Mouse (Mus musculus): ENCODE results near the gene Cbx7. TPM values are rescaled to one million over a fixed set of nuclear protein-coding genes. Genes with fewer than 3 reads are reported as not detected.
"Not testable (repeated sequence)": the region's sequence is repeated elsewhere in the genome, so short reads cannot be mapped to it uniquely, and the experiment has no call there.

Cbx7 gene
- polyA plus RNA-seq, 2 experiments from 2014 or later = 21.9 to 30.3 TPM

DNA sequence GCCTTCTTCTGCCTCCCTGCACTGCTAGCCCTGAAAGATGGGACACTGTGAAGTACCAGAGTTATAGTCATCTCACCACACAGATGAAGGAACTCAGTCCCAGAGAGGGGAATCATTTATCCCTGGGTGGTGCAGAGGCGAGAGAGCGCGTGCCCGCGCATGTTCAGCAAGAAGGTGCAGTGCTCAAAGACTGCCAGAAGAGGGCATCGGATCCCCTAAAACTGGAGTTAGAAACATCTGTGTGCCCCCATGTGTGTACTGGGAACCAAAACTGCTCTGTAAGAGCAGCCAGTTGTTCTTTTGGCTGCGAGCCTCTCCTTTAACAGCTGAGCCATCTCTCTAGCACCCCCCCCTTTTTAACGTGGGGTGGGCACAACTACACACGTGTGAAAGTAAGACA, 24.1 kb downstream of the Cbx7 start:
- ATAC-seq = no peak

DNA sequence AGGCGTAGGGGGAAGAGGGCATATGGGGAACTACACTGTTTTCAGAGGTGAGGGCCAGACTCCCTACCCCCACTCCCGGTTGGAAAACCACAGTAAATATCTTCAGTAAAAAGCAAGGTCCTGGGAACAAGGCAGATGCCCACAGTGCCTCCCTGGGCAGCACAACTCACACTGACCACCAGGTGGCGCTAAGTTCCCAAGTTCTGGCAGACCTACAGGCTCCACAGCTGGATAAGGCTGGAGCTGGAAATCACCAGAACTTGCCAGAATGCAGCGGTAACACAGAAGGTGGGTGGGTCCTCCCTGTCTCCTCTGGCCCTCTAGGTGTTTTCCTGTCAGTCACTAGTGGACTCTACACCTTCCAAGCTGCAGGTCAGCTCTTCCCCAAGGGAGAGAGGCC, 24.9 kb downstream of the Cbx7 start:
- peak; percentile 34 for ATAC-seq

DNA sequence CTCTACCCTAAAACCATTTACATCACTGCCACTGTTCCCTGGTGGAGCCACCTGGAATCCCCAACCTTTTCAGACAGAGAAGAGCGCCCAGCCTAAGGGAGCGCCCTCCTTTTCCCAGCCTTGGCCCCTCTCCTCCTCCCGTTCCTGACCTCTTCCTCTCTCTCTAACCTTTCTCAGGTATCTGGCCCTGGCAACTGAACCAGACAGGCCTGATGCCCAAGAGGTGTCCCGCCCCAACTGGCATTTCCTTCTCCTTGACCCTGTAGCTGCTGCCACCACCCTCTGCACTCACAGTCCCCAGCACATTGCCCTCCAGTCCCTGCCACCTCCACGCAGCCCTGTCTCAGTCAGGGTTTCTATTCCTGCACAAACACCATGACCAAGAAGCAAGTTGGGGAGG, 26.0 kb downstream of the Cbx7 start:
- ATAC-seq = no peak

DNA sequence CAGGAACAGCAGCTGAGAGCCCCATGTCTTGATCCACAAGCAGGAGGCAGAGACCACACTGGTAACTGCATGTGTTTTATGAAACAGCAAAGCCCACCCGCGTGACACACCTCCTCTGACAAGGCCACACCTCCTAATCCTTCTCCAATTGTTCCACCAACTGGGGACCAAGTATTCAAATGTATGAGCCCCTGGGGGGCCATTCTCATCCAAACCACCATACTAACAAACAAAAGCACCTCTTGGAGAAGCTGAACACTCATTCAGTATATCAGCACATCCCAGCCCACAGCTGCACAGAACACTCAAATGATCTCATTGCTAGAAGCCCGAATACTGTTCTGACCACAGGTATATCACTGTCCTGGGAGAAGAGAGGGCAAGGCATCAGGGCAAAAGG, 27.3 kb downstream of the Cbx7 start:
- no peak for ATAC-seq

DNA sequence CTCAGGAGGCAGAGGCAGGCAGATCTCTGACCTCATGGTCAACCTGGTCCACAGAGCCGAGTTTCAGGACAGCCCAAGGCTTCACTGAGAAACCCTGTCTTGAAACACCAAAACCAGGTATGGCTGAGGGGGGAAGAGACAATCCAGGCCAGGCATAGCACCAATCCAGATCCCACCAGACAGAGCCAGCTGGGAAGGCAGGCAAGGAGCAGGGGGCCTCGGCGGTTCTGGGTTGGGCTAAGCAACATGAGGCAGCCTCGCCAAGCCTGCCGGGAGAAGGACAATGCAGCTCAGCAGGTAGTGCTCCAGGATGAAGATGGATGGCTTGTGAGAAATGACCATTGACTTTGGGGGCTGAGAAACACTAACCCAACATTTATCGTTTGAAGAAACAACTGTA, 28.4 kb downstream of the Cbx7 start:
- no peak for ATAC-seq

DNA sequence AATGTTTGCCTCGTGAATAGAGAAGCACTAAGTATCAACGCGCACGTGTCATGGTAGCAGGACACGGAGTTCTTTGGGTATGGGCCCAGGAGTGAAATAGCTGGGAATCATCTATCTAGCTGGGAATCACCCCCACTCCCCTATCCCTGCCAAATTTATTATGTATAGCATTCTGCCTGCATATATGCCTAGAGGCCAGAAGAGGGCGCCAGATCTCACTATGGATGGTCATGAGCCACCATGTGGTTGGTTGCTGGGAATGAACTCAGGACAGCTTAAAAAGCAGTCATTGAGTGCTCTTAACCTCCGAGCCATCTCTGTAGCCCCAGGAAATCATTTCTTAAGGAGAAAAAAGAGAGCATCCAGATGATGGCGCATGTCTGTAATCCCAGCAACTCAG, 30.0 kb downstream of the Cbx7 start:
- ATAC-seq = peak; percentile 43

DNA sequence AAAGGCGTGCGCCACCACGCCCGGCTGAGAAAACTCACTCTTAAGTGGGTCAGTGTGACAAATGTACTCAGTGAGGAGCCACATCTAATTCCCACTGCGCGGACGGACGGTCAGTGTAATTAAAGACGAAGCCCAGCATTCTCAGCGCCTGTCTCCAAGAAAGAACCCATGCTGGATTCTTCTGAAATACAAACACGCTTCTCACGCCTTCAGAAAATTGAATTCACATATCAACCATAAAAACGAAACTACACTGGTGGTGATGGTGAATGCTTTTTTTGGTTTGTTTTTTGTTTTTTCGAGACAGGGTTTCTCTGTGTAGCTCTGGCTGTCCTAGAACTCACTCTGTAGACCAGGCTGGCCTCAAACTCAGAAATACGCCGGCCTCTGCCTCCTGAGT, 31.0 kb downstream of the Cbx7 start:
- no peak for ATAC-seq

DNA sequence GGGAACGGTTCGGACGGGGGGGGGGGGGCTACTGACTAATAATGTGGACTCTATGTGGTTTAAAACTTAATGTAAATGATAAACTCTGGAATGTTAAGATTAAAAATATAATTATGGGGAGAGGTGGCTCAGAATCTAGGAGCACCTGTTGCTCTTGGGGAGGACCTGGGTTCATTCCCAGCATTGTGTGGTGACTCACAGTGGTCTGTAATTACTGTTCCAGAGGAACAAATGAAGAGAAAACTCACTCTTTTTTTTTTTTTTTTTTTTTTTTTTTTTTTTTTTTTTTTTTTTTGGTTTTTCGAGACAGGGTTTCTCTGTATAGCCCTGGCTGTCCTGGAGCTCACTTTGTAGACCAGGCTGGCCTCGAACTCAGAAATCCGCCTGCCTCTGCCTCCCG, 31.4 kb downstream of the Cbx7 start:
- ATAC-seq = not testable (repeated sequence)

DNA sequence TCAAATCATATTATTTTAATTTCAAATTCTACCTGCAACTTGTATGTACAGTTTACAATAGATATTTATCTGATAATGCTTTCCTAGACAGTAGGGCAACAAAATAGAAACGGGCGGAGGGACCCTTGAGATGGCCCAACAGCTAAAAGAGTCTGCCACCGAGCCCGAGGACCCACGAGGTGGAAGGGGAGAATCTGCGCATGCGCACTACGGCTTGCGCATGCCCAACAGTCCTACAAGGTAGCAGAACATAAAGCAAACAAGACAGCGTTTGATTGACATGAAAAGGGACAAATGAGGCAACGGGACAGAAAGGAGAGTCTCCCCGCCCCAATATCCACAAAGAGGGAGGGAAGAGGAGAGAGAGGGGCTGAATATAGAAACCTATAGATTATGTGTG, 31.9 kb downstream of the Cbx7 start:
- ATAC-seq = no peak

DNA sequence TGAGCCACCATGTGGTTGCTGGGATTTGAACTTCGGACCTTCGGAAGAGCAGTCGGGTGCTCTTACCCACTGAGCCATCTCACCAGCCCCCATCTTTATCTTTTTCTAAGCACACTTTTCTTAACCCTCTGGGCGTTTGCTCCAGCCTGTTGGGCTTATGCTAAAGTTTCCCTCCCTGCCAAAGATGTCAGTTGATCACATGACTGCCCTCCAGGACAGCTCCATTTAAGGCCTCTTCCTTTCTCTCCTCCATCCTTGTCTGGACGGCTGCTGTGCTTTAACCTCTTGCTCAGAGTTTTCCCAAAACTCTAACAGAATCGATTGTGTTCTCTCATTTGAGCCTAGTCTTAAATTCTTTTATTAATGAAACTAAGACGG, 34.6 kb downstream of the Cbx7 start:
- no peak for ATAC-seq

DNA sequence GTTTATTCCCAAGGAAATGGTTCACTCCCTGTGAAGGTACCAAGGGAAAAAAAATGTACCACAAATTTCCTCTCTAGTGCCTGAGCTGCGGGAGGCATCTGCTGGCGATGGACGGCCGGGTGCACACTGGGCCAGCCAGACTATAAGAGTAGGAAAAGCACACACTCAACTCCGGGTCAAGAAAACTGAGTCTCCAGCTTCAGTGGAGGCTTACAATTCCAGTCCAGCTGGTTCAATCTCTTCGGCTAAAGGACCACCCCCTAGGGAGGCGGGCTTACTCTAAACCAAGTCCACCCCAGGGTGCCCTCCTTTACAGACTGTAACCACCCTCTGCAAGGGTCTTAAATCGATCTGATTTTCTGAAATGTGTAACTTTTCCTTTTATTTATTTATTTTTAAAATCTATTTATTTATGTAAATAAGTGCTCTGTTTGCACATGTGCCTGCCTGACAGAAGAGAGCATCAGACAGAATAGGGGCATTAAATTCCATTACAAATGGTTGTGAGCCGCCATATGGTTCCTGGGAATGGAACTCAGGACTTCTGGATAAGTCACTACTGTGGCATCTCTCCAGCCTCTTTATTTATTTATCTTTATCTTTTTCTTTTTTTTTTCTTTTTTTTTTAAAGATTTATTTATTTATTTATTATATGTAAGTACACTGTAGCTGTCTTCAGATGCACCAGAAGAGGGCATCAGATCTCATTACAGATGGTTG, 35.1 kb downstream of the Cbx7 start:
- ATAC-seq = no peak

DNA sequence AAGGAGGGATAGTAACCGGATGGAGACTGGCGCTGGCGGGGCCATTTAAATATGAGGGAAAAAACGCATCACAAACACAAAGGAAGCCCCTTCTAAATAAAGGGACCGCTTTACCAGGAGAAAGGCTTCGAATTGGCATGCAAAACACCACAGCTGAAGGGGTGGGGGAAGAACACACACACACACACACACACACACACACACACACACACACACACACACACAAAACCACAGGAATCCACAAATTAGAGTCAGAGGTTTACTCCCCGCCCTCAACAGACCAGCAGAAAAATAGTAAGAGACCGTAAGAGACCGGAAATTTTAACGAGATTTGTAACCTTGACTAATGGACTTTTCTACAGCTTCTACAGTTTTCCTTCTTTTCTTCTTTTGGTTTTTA, 36.1 kb downstream of the Cbx7 start:
- no peak for ATAC-seq

DNA sequence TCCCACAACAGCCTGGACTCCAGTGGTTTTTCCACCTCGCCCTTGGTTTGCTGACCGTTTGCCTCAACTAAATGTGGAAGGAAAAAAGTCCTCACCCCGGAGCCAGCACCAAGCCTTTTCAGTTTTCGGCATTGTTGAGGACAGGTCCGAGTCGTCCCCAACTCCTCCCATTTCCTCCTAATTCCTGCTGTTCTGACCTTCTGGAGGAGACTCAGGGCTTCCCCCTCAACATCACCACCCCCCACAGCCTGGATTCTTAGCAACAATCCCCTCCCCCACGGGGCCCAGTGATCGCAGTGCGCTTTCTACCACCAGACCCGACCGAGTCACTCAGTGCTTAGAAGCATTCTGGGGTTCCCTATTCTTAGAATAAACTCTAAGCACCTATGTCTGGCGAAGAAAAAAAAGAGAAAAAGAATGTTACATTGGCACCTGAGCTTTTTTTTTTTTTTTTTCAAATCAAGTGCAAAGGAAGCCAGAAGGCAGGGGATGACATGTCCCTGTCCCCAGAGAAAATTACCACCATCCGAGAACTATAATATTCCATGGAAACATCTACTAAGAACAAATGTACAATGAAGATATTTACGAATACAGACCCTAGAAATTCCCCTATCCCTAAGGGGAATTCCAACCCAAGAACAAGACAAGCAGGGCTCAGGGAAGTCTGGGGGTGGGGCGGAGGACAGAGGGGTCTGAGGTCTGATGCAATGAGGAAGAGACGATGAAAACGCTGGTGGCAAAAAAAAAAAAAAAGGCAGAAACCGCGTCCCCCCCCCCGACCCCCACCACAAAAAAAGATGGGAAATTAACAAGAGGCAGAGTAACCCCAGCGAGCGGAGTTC, 37.0 kb downstream of the Cbx7 start:
- no peak for ATAC-seq

DNA sequence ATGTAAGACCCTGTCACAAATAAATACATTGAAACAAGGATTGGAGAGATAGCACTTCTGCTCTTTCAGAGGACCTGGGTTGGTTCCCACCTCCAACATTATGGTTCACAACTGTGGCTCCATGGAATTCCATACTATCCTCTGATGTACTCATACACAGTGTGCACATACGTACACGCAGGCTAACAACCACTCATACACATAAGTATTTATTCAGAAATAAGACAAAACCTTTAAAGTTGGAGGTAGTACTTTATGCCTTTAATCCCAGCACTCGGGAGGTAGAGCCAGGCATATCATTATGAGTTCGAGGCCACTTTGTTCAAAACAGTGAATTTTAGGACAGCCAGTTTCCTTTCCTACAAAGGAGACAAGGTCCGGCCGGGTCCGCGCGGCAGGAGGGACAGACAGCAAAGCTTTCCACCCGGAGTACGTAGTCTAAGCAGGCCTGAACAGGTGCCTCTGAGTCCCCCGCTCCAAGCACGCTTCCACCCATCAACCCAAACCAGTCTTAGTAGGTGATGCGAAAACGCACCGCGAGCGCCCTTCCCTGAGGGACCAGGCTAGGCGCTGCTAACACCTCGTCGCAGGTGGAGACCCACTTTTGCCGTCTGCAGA, 37.8 kb downstream of the Cbx7 start:
- no peak for ATAC-seq

DNA sequence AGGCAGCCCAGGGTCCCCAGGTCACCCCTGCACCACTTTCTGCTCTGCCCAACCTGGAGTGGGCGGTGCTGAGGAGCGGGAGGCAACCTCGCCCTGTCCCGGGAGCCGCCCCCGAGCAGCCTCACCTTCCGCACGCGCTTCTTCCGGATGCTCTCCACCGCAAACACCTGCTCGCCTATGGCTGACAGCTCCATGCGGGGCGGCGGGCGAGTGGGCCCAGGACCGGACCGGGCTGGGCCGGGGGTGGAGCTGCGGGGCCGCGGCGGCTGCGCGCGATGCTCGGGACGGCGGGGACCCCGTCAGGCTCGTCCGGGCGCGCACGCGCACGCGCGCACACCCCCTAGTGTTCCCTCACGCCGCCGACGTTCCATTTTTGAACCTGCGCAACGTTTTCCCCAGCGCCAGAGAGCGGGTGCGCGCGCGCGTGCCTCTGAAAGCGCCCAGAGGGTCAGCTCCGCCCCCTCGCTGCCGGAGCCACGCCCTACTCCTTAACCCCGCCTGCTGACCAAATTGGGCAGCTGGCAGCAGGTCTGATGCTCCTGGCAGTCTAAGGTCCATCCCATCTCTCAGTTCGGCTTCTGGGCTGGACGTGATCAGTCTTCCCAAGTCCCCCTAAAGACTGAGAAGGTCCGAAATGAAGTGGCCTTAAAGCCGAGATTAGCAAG, 38.5 kb downstream of the Cbx7 start:
- ATAC-seq = peak; percentile 67

DNA sequence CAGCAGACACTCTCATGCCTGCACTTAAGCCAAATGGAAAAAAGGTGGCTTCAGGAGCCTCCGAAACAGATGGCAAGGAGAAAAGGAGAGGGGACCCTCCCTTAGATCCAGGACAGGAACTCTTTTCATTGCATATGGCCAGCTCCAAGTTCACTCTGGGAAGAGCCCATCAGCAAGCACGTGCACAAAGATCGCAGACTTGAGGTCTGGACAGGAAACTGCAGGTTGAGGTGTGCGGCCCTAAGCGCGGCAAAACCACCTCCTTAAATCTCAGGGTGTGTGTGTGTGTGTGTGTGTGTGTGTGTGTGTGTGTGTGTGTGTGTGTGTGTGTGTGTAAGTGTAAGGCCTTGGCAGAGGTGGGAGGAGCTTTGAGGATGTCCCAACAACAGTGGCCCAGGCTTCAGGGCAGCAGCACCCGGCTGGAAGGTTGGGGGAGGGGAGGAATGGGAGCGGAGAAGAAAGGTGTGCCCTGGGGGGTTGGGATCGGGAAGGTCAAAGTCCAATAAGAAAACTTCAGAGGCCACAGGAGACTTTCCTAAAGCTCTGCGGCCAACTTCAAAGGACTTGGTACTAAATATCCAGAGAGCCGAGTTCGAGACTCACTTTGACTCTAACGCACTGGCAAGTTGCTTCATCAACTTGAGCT, 39.3 kb downstream of the Cbx7 start:
- no peak for ATAC-seq

DNA sequence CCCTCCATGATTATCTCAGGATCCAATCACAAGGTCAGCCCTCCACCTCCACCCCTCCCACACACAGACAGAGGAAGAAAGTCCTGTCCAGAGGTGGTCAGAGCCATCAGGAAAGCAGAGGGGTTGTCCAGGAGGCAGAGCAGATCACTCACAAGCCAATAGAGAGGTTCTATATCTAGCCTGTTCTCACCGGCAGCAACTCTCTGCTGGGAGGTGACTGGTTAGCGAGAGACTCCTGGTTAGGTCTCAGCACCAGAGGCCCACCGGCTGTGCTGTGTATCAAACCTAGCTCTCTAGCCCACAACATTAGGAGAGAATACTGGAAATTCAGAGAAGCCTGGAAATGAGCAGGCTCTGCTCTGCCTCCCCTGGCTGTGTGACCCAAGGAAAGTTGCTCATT, 41.2 kb downstream of the Cbx7 start:
- ATAC-seq = no peak

DNA sequence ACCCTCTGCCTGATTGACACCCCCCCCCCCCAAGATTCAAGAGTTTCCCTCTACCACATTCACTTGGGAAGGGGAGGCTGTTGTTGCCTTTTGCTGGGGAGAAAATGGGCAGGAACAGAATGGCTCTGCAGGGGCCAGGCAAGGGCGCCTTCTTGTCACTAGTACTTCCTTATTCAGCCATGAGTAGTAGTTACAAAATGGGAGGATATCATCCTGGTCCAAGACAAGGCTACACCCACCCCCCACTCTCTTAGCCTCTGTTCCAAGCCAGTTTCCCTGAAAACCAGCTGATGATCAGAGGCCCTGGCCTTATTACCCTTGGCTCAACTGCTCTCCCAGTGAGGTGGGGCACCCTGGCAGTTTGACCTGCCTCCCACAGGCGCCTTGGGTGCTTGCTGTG, 42.2 kb downstream of the Cbx7 start:
- ATAC-seq = no peak

DNA sequence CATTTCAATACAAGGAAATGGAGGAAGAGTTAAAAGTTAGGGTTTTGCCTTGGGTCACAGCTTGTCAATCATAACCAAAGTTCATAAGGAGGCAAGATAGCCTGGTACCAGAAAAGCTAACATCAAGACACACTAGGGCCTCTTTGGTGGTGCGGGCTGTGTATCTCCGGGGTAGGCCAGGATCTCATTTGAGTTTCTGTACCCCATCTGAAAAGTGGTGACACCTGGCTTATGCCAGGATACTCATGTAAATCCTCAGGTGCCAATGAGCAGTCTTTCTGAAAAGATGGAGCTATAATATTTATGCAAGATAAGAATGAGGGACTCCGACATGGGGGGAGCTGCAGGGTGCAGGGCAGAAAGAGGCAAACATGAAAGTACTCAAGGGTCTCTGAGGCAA, 42.6 kb downstream of the Cbx7 start:
- no peak for ATAC-seq

DNA sequence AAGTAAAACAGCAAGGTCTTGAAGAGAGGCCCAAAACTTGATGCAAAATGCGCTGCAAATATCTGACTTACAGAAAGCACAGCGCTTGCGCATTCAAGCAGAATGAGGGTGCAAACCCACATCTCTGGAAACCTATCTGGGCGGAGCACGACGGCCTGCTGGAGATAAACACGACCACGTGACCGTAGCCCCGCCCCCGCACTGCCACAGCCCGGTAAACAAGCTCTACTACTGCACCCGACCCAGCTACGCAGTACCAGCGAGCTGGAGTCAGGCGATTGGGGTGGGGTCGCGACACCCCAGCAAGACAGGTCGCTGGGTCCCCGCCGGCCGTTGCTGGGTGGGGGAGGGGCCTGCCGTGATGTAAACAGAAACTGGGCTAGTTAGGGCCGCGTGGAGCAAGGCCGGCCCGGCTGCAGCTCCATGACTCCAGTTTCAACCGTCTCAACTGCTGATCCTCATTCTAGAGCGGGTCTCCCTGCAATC, 43.2 kb downstream of the Cbx7 start:
- ATAC-seq = peak; percentile 75

DNA sequence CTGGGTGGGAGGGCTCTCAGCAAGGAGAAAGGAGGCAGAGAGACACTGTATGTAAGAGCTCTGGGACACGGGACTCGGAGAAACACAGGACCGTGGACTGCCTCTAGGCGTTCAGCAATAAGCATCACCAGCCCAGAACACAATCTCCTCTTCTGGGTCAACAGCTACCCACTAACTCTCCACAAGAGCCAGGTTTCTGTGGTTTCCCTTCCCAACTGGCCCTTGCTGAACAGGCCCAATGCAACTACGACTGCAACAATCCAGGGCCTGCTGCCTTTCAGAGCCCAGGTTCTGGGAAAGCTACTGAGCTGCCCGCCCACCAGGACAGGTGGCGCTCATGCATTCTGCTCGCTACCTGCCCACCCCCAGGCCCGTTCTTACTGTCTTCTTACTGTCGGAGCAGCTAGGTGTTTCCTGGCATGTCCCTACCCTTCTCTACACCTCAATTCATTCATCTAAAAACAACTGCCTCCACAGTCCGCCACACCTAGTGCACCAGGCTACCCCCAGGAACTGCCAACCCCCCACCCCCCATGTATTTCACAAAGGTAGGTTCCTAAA, 44.0 kb downstream of the Cbx7 start:
- no peak for ATAC-seq

DNA sequence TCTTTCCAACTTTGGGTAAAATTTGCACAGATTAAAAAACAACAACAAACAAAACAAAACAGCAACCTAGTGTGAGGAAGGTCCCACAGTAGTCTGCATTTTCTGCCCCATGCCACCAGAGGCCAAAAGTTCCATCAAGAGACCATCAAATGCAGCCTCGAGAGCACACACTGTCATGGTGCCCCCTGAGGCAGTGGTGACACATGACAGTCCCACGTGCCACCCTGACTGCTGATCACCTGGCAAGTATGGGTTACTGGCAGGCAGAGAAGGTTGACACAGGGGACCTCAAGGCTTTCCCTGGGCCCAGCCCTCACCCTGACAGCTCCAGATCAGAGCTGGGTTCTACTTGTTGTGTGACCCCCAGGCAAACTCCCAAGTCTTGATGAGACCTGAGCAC, 51.1 kb downstream of the Cbx7 start:
- no peak for ATAC-seq
